Mouse (Mus musculus) v-Abl transformed pro-B cells (cell line): ENCODE results near the gene Lingo2.

Experiments
- in situ Hi-C, 2 experiments: fragments of 400-800 bp; cut with MboI; formaldehyde crosslinking; loops; one replicate each; pipeline ENCODE4 v1.15.1; 2025; ENCODE audit not compliant: unreplicated experiment in 2 of 2

Gene Lingo2

GRCm38 (mm10) chr4:36951150-36951954 is at the start of gene Lingo2:
Lingo2 (minus strand) TSS chr4:36951747.
- in situ Hi-C loops: no loop called here

- in situ Hi-C loops: no loop called here
These were observed 21.8 kb upstream of the Lingo2 start for GRCm38 (mm10) chr4:36973358-36973757.

GRCm38 (mm10) chr4:36952431-36953429 is 1.2 kb upstream of the Lingo2 start:
- in situ Hi-C loops: no loop called here

DNA sequence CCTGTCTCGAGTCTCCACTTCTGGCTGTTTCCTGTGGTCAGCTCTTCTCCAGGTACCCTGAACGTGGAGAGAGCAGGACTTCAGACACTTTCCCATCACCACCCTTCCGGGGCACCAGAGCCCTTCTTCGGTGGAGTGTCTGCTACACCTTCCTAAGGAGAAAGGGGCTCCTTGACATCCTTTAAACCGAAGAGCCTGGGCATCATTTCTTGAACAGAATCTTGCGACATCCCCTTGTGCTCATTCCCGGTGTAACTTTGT is 338 bp upstream of the Lingo2 start:
- in situ Hi-C loops: no loop called here

DNA sequence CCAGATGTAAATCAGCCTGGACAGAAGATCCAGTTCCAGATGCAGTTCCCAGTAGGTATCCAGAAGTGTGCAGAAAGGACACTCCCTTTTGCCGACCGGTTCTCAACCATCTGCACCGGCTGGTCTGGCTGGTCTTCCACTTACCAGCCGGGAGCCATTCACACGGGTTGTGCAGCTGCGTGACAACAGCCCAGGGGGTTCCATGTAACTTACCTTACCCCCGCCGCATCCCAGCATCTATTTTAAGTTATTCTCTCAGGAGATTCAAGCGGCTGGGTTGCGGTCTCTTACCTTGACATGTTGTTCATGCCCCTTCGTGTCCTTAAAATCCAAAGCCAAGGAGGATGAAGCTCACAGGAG is 777 bp downstream of the Lingo2 start:
- in situ Hi-C loops: no loop called here

GRCm38 (mm10) chr4:36950021-36950751 is 1.4 kb downstream of the Lingo2 start:
- in situ Hi-C loops: no loop called here

DNA sequence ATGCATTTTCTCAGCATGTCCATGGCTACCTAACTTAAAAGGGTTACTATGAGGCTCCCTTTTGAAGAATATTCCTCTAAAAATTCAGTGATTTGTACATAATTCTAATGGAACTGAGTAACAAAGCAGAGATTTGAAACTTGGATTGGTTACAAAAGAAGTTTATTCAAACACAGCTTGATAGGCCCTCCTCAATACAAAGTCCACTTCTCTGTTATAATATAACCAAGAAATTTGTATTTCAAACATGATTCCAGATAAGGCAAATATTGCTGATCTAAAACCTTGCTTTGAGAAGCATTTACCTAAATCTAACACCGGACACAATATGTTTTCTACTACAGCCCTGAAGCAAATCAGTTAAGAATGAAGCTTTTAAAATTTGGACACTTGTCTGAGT is 60.7 kb downstream of the Lingo2 start:
- in situ Hi-C loops: no loop called here

GRCm38 (mm10) chr4:36890365-36890764 is 61.2 kb downstream of the Lingo2 start:
- in situ Hi-C loops: no loop called here

GRCm38 (mm10) chr4:36874781-36875180 is 76.8 kb downstream of the Lingo2 start:
- in situ Hi-C loops: no loop called here

DNA sequence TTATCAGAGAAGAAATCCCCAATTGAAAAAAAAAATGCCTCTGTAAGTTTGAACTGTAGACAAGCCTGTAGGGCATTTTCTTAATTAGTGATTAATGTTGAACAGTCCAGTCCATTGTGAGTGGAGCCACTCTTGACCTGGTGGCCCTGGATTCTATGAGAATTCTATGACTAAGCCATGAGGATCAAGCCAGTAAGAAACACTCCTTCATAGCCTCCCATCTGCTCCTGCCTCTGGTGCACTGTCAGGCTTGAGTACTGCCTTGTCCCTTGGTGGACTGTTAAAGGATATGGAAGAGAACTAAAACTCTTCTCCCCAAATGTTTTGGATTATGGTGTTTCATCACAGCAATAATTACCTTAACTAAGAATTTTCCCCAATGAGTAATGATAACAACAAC is 126.6 kb downstream of the Lingo2 start:
- in situ Hi-C loops: no loop called here

- in situ Hi-C loops: no loop called here
These were observed 129.6 kb downstream of the Lingo2 start for GRCm38 (mm10) chr4:36821914-36822313.

DNA sequence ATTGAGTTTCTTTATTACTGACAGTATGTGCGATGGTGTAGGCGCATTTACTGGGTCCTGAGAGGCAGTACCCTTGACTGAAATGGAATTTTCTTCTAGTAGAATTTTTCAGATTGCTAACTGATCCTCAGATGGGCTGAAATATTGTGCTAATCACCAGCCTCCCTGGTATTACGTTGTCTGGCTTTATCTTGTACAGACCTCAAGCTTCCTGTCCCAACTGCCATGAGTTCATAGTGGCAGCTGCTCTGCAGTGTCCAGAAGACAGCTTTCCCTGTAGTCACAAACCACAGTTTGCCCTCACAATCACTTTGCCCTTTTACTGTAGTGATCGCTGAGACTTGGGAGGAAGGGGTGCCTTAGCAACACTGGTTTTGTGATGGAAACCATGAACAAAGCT is 176.5 kb downstream of the Lingo2 start:
- in situ Hi-C loops: no loop called here

DNA sequence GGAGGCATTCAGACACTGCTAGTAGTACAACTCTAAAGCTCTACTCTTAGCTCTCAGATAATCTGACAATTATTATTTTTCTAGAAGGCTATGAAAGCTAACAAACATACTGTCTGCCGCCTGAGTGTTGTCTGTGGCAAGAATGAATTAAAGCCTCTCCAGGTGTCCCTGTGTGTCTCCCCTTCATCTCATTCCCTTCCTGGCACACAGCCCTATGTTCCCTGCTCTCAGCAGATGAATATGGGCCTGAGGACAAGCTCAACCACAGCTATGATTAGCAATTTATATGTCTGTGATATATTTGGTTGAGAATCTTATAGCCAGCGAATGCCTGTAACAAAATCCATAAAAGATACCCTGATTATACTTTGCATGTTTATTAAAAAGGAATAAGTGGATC is 220.9 kb downstream of the Lingo2 start:
- in situ Hi-C loops: no loop called here

DNA sequence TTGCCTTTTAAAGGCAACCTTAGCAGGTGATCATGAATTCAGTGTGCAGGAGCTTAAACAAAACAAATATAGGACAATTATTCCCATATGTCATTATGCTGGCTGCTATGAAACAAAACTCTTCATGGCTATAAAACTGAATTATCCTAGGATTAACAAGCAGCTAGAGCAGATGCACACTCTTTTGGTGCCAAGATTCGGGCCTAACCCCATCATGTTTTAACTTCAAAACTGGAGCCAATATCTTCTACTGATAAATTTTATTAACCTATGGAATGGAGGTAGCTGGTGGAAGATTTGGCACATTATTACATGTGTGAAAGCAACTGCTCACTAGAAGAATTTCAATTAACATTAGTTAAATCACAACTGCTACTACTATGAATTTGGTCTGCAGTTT is 235.1 kb downstream of the Lingo2 start:
- in situ Hi-C loops: no loop called here

DNA sequence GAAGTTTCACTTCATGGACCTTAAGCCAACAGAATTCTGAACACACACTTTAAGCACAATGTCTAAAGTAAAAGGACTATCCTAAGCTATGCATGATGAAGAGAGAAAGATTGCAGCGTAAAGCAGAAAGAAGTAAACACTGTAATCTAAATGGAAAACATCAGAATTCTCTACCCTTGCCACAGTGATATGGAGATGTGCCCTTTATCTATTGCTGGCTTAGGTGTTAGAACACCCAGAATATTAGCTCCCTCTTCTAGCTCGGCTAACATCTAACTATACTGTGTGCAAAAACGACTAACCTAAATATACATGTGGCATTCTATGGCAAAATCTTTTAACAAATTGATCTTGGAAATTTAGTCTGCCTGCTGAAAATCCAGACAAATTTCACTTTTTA is 252.7 kb downstream of the Lingo2 start:
- in situ Hi-C loops: no loop called here

GRCm38 (mm10) chr4:36696810-36697209 is 254.7 kb downstream of the Lingo2 start:
- in situ Hi-C loops: no loop called here

DNA sequence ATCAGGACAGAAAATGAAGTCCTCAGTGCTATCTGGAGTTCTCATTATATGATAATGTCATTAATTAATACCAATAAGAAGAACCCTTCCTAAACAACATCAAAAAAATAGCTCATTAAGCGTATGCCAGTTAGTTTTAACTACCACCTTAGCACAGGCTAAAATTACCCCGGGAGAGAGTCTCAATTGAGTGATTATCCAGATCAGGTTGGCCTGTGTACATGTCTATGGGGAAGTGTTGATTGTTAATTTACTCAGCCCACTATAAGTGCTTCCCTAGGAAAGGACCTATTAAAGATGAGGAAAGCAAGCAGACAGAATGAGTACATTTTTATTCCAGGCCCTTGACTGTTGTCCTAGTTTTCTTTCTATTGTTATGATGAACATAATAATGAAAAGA is 291.6 kb downstream of the Lingo2 start:
- in situ Hi-C loops: no loop called here

DNA sequence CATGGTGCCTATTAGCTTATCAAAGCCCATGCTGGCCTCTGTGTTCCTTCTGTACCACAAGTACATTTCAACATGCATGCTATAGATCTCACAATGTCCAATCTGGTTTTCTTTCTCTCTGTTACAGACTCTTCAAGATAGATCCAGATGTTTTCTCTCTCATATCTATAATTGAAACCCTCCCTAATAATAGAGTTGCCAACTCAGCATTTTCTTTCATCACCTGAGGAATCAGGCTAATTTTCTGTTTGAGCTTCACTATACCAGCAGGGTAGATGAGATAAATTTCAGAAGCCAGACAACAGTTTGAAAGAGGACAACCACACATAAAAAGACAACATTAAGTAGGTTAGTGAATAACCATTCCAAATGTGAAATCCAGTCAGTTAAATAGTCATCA is 303.8 kb downstream of the Lingo2 start:
- in situ Hi-C loops: no loop called here

DNA sequence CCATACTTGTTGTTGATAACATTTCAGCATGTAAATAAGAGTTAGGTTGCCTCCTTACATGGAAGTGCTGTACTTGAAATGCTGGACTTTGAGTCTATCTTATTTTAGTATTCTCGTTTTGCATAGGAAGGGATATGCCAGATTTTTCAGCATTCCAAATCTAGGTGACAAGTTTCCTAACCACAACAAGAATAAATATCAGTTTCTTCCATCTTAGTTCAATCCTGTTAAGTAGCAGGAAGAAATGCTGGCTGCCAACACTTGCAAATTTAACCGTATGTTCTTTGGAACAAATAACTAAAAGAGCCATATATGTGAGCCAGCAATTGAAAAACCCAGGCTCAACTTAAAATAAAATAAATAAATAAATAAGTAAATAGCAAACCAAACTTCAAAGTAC is 315.9 kb downstream of the Lingo2 start:
- in situ Hi-C loops: no loop called here

- in situ Hi-C loops: no loop called here
These were observed 374.7 kb downstream of the Lingo2 start for GRCm38 (mm10) chr4:36576801-36577200.

- in situ Hi-C loops: no loop called here
These were observed 375.3 kb downstream of the Lingo2 start for GRCm38 (mm10) chr4:36576256-36576655.
